Mouse (Mus musculus) testis, adult 2 months (tissue): ENCODE data around the gene Necab3. TPM values are rescaled to one million over a fixed set of nuclear protein-coding genes. Genes with fewer than 3 reads are reported as not detected.

Experiments used
- H3K27ac ChIP-seq: fragments of 200-500 bp; 2 replicates; pipeline ENCODE4 v1.5.1; 2012; ENCODE audit warnings: low read depth, low read length; ENCODE audit not compliant: control insufficient read depth, insufficient read depth
- H3K27me3 ChIP-seq: fragments of 200-500 bp; 2 replicates; pipeline ENCODE4 v1.6.1; 2012; ENCODE audit warnings: mild to moderate bottlenecking, low read length, moderate library complexity; ENCODE audit not compliant: control insufficient read depth, insufficient read depth
- H3K36me3 ChIP-seq: fragments of 200-500 bp; 2 replicates; pipeline ENCODE4 v1.6.1; 2012; ENCODE audit warnings: mild to moderate bottlenecking, low read length; ENCODE audit not compliant: control insufficient read depth, insufficient read depth
- H3K4me1 ChIP-seq: fragments of 200-500 bp; 2 replicates; pipeline ENCODE4 v1.6.1; 2012; ENCODE audit warnings: low read length; ENCODE audit not compliant: control insufficient read depth, insufficient read depth
- H3K4me3 ChIP-seq: fragments of 200-500 bp; 2 replicates; pipeline ENCODE4 v1.5.1; 2012; ENCODE audit warnings: low read depth, mild to moderate bottlenecking, low read length, moderate library complexity, mixed read lengths; ENCODE audit not compliant: control insufficient read depth
- CTCF ChIP-seq: fragments of 200-500 bp; IDR thresholded peaks from 2 replicates; pipeline ENCODE4 v1.5.1; 2012; ENCODE audit warnings: low read depth, mild to moderate bottlenecking, inconsistent platforms, low read length, moderate library complexity; ENCODE audit not compliant: control insufficient read depth, insufficient read depth, insufficient replicate concordance
- POLR2A ChIP-seq: fragments of 200-500 bp; IDR thresholded peaks from 2 replicates; pipeline ENCODE4 v1.6.1; 2012; ENCODE audit warnings: low read depth, mild to moderate bottlenecking, inconsistent platforms, low read length, moderate library complexity; ENCODE audit not compliant: control insufficient read depth
- polyA plus RNA-seq: library from polyadenylated mRNA; depleted of rRNA; stranded (reverse); fragments of >200 nt; gene quantifications from 2 replicates; pipeline ENCODE4 v1.2.3, GENCODE M21; 2012

Gene Necab3
- polyA plus RNA-seq, 1 experiment, result 65.1 TPM

- Histone ChIP-seq H3K4me1 (no peaks in the 10 kb centered on the region), H3K27me3 (no peaks in the 10 kb centered on the region), H3K27ac (no peak overlapping the region), H3K4me3 (no peak overlapping the region), H3K36me3 (no peaks in the 10 kb centered on the region; the same call in 1 of the 2 replicates)
- TF ChIP-seq POLR2A (no peak), CTCF (no peak)
These were observed 36.4 kb downstream of the Necab3 start for GRCm38 (mm10) chr2:154522334-154522733.

- Histone ChIP-seq H3K27me3 (no peaks in the 10 kb centered on the region), H3K36me3 (no peaks in the 10 kb centered on the region; the same call in 1 of the 2 replicates), H3K27ac (no peak overlapping the region), H3K4me3 (no peak overlapping the region), H3K4me1 (no peaks in the 10 kb centered on the region)
- TF ChIP-seq CTCF (no peak), POLR2A (no peak)
These were observed 37.2 kb downstream of the Necab3 start for GRCm38 (mm10) chr2:154521449-154521848.

GRCm38 (mm10) chr2:154517424-154517823 is 41.3 kb downstream of the Necab3 start:
- Histone ChIP-seq H3K4me1 (no peaks in the 10 kb centered on the region), H3K27me3 (no peaks in the 10 kb centered on the region), H3K4me3 (no peak overlapping the region), H3K36me3 (no peaks in the 10 kb centered on the region), H3K27ac (no peak overlapping the region)
- TF ChIP-seq POLR2A (no peak), CTCF (no peak)

- Histone ChIP-seq H3K36me3 (no peaks in the 10 kb centered on the region), H3K27ac (no peak overlapping the region), H3K27me3 (no peaks in the 10 kb centered on the region), H3K4me1 (no peaks in the 10 kb centered on the region), H3K4me3 (no peak overlapping the region)
- TF ChIP-seq POLR2A (no peak), CTCF (no peak)
These were observed 41.7 kb downstream of the Necab3 start for GRCm38 (mm10) chr2:154516944-154517343.

GRCm38 (mm10) chr2:154510141-154510540 is 48.5 kb downstream of the Necab3 start:
- Histone ChIP-seq H3K27ac (no peak overlapping the region), H3K4me3 (no peak overlapping the region), H3K4me1 (no peaks in the 10 kb centered on the region), H3K27me3 (no peaks in the 10 kb centered on the region), H3K36me3 (no peaks in the 10 kb centered on the region)
- no peak for TF ChIP-seq CTCF
- no peak for TF ChIP-seq POLR2A

GRCm38 (mm10) chr2:154508450-154508849 is 50.2 kb downstream of the Necab3 start:
- Histone ChIP-seq H3K27me3 (no peaks in the 10 kb centered on the region), H3K36me3 (no peaks in the 10 kb centered on the region; the same call in 1 of the 2 replicates), H3K27ac (no peak overlapping the region), H3K4me1 (no peaks in the 10 kb centered on the region), H3K4me3 (no peak overlapping the region)
- TF ChIP-seq POLR2A, result no peak
- no peak for TF ChIP-seq CTCF

GRCm38 (mm10) chr2:154507566-154508283 is 51.0 kb downstream of the Necab3 start:
- Histone ChIP-seq H3K27ac (no peak overlapping the region), H3K4me1 (no peaks in the 10 kb centered on the region), H3K36me3 (no peaks in the 10 kb centered on the region; the same call in 1 of the 2 replicates), H3K4me3 (no peak overlapping the region), H3K27me3 (no peaks in the 10 kb centered on the region)
- no peak for TF ChIP-seq POLR2A
- TF ChIP-seq CTCF, result no peak

GRCm38 (mm10) chr2:154507076-154507475 is 51.6 kb downstream of the Necab3 start:
- Histone ChIP-seq H3K4me1 (no peaks in the 10 kb centered on the region), H3K4me3 (no peak overlapping the region), H3K36me3 (no peaks in the 10 kb centered on the region; the same call in 1 of the 2 replicates), H3K27me3 (no peaks in the 10 kb centered on the region), H3K27ac (no peak overlapping the region)
- TF ChIP-seq CTCF, result no peak
- no peak for TF ChIP-seq POLR2A
